In the genomic region with DNA sequence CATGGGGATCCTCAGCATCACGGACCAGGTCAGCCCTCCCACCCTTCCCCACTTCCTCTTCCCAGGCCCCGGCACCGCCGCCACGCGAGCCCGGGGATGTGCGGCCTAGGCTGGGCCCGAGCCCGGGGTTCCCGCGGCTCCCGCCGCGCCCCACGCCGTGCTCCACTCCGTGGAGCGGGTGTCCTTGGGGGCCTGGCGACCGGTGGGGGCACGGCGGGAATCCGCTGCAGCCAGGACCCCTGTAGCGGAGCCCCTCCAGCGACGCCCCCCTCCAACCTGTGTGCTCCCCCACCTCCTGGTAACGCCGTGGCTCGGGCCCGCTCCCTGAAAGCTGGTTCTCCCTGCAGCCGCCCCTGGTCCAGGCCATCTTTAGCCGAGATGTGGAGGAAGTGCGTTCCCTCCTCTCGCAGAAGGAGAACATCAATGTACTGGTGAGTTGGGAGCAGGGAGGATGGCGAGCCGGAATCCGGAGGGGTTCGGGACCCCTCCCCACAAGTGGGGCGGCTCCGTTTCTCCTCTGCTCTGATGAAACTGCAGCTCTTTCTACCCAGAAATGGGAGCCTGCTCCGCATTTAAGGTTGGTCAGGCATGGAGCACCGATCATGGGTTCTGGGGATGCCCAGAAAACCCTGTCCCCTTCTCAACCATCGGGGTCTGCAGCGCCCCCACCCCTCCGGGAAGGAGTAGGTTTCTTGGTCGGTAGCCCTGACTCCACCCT, we compare ENCODE assay signal across 8 mouse cellular contexts. TPM values are rescaled to one million over a fixed set of nuclear protein-coding genes. Genes with fewer than 3 reads are reported as not detected.
DNase-seq lines count a peak whose midpoint lies in the region; ATAC-seq and TF ChIP-seq lines count a peak whose summit lies in the region.

No protein-coding gene starts in this region.

- POLR2A ChIA-PET in Patski (lab: Charles Lee) = interaction anchor here (0.7 to 4.2 kb wide), 8 partner anchors 9 to 110 kb away, joined by 3 to 17 read pairs (median 4); a partner anchor contains a TSS

- WGBS in embryonic facial prominence, embryonic 13.5 days = under 1% methylated on average over 47 of the region's 47 CpGs
- 0% methylated on average over 23 of the region's 47 CpGs for WGBS in hindbrain, embryonic 14.5 days
- WGBS in lung, embryonic 14.5 days = under 1% methylated on average over 46 of the region's 47 CpGs

- no peaks in the 10 kb centered on the region for H3K9me3 ChIP-seq in embryonic facial prominence, embryonic 13.5 days
- H3K9me3 ChIP-seq in hindbrain, embryonic 14.5 days (ENCODE audit: control insufficient read depth, low read length) = no peaks in the 10 kb centered on the region
- H3K9me3 ChIP-seq in lung, embryonic 14.5 days (ENCODE audit: low read depth, low read length) = no peaks in the 10 kb centered on the region

- H3K4me3 ChIP-seq in left cerebral cortex, adult 2 months = peak overlapping the region; percentile 75
- peak overlapping the region; percentile 95 for H3K4me3 ChIP-seq in embryonic facial prominence, embryonic 13.5 days
- peak overlapping the region; percentile 92 for H3K4me3 ChIP-seq in hindbrain, embryonic 14.5 days (replicated peaks; ENCODE audit: low read length)
- peak overlapping the region; percentile 97 for H3K4me3 ChIP-seq in lung, embryonic 14.5 days (ENCODE audit: low read depth, low read length)

- DNase-seq in left cerebral cortex, adult 2 months (ENCODE audit: extremely low spot score in 1 of 2, low spot score in 2 of 2) = peak; percentile 42 to 53
- DNase-seq in left cerebral cortex, adult 11 months (ENCODE audit: low spot score) = no peak
- DNase-seq in Patski (ENCODE audit: low read depth, low spot score) = no peak
- peak; percentile 63 for DNase-seq in hindbrain, embryonic 14.5 days (ENCODE audit: low spot score)
- peak; percentile 74 for DNase-seq in lung, embryonic 14.5 days
- peak; percentile 64 for DNase-seq in retina, embryonic 14.5 days (ENCODE audit: low spot score)
- DNase-seq in layer of hippocampus, adult 9-10 months (ENCODE audit: low spot score) = no peak

- H3K4me1 ChIP-seq in embryonic facial prominence, embryonic 13.5 days = peaks cover 26% of the 10 kb centered on the region
- H3K4me1 ChIP-seq in hindbrain, embryonic 14.5 days (replicated peaks; ENCODE audit: control insufficient read depth, insufficient read depth, low read length) = peaks cover 24% of the 10 kb centered on the region
- no peaks in the 10 kb centered on the region for H3K4me1 ChIP-seq in lung, embryonic 14.5 days (ENCODE audit: insufficient read depth)

- ATAC-seq in Patski = peak; percentile 6
- ATAC-seq in embryonic facial prominence, embryonic 13.5 days (ENCODE audit: insufficient number of reproducible peaks, insufficient read depth, low FRiP score, low TSS enrichment, low read depth) = peak; percentile 68
- peak; percentile 69 for ATAC-seq in hindbrain, embryonic 14.5 days (ENCODE audit: low FRiP score)
- ATAC-seq in lung, embryonic 14.5 days (ENCODE audit: insufficient read depth) = peak; percentile 75

- peaks cover 42% of the 10 kb centered on the region for H3K36me3 ChIP-seq in embryonic facial prominence, embryonic 13.5 days
- peaks cover 42% of the 10 kb centered on the region for H3K36me3 ChIP-seq in hindbrain, embryonic 14.5 days (replicated peaks; ENCODE audit: control insufficient read depth, insufficient read depth)
- peaks cover 40% of the 10 kb centered on the region for H3K36me3 ChIP-seq in lung, embryonic 14.5 days (ENCODE audit: insufficient read depth)

- CTCF ChIA-PET in Patski (lab: Charles Lee) = interaction anchor here (1.1 to 1.8 kb wide), 8 partner anchors 9 to 158 kb away, joined by 3 to 8 read pairs (median 4); a partner anchor contains a TSS

- TF ChIP-seq CTCF in left cerebral cortex, adult 2 months (IDR thresholded peaks at IDR 0.05) = no peak
- TF ChIP-seq CTCF in Patski (IDR thresholded peaks at IDR 0.05) = no peak
- TF ChIP-seq CTCF in lung, embryonic 14.5 days (IDR thresholded peaks at IDR 0.05; ENCODE audit: low read depth) = peak; percentile 25

- intact Hi-C loops in left cerebral cortex, adult 2 months (cut with DNase I) = loop anchor here (2.0 kb wide), 1 partner anchor 81 kb away; a partner anchor contains a TSS

- no peaks in the 10 kb centered on the region for H3K27me3 ChIP-seq in Patski
- H3K27me3 ChIP-seq in embryonic facial prominence, embryonic 13.5 days = no peaks in the 10 kb centered on the region
- no peaks in the 10 kb centered on the region for H3K27me3 ChIP-seq in hindbrain, embryonic 14.5 days (ENCODE audit: control insufficient read depth, insufficient read depth, low read length)
- H3K27me3 ChIP-seq in lung, embryonic 14.5 days (ENCODE audit: insufficient read depth, low read length) = no peaks in the 10 kb centered on the region

- H3K4me2 ChIP-seq in embryonic facial prominence, embryonic 13.5 days = peak overlapping the region; percentile 81
- peak overlapping the region; percentile 71 for H3K4me2 ChIP-seq in hindbrain, embryonic 14.5 days (replicated peaks)
- peak overlapping the region; percentile 84 for H3K4me2 ChIP-seq in lung, embryonic 14.5 days

- H3K9ac ChIP-seq in embryonic facial prominence, embryonic 13.5 days = peak overlapping the region; percentile 99
- H3K9ac ChIP-seq in hindbrain, embryonic 14.5 days = peak overlapping the region; percentile 100
- peak overlapping the region; percentile 99 for H3K9ac ChIP-seq in lung, embryonic 14.5 days

- peak overlapping the region; percentile 92 for H3K27ac ChIP-seq in left cerebral cortex, adult 2 months
- H3K27ac ChIP-seq in embryonic facial prominence, embryonic 13.5 days = peak overlapping the region; percentile 97
- H3K27ac ChIP-seq in hindbrain, embryonic 14.5 days = peak overlapping the region; percentile 95
- peak overlapping the region; percentile 96 for H3K27ac ChIP-seq in lung, embryonic 14.5 days (ENCODE audit: low read depth)

- in situ Hi-C loops in Patski (cut with MboI; ENCODE audit: low pct_unique_long_range_greater_than_20kb) = no loop called here

RNA-seq across cellular contexts. Expression of a gene that starts 0.5 kb away (rescaled TPM):
- total RNA-seq in left cerebral cortex, adult 2 months (2021) = 10 to 100 TPM; 60.8 to 63.9 TPM
- 55.9 TPM for polyA plus RNA-seq in Patski (2021)
- 15.0 and 16.0 TPM in 2 replicates for polyA plus RNA-seq in embryonic facial prominence, embryonic 13.5 days (2015; fragmentation: Nextera tagmentation; extraction: Ambion mirVana)
- polyA plus RNA-seq in hindbrain, embryonic 14.5 days (2014; fragmentation: Nextera tagmentation; extraction: Ambion mirVana) = 13.0 and 15.4 TPM in 2 replicates
- 15.8 and 17.0 TPM in 2 replicates for polyA plus RNA-seq in lung, embryonic 14.5 days (2014; fragmentation: Nextera tagmentation; extraction: Ambion mirVana)

RNA-seq across cellular contexts. Expression of a gene that starts 8.6 kb away (rescaled TPM):
- total RNA-seq in left cerebral cortex, adult 2 months (2021) = 10 to 100 TPM; 53.0 to 54.6 TPM
- 34.5 TPM for polyA plus RNA-seq in Patski (2021)
- 13.1 and 16.2 TPM in 2 replicates for polyA plus RNA-seq in embryonic facial prominence, embryonic 13.5 days (2015; fragmentation: Nextera tagmentation; extraction: Ambion mirVana)
- 50.8 and 54.2 TPM in 2 replicates for polyA plus RNA-seq in hindbrain, embryonic 14.5 days (2014; fragmentation: Nextera tagmentation; extraction: Ambion mirVana)
- polyA plus RNA-seq in lung, embryonic 14.5 days (2014; fragmentation: Nextera tagmentation; extraction: Ambion mirVana) = 12.8 and 14.5 TPM in 2 replicates

RNA-seq across cellular contexts. Expression of a gene that starts 23.6 kb away (rescaled TPM):
- total RNA-seq in left cerebral cortex, adult 2 months (2021) = not detected
- 0.12 TPM for polyA plus RNA-seq in Patski (2021)
- 0.20 and 0.92 TPM in 2 replicates for polyA plus RNA-seq in embryonic facial prominence, embryonic 13.5 days (2015; fragmentation: Nextera tagmentation; extraction: Ambion mirVana)
- 0.22 TPM in 1 of 2 replicates, not detected in the other for polyA plus RNA-seq in hindbrain, embryonic 14.5 days (2014; fragmentation: Nextera tagmentation; extraction: Ambion mirVana)
- 0.18 TPM in 1 of 2 replicates, not detected in the other for polyA plus RNA-seq in lung, embryonic 14.5 days (2014; fragmentation: Nextera tagmentation; extraction: Ambion mirVana)

RNA-seq across cellular contexts. Expression of a gene that starts 33.9 kb away (rescaled TPM):
- total RNA-seq in left cerebral cortex, adult 2 months (2021) = 10 to 100 TPM; 87.0 to 91.1 TPM
- polyA plus RNA-seq in Patski (2021) = 85.0 TPM
- polyA plus RNA-seq in embryonic facial prominence, embryonic 13.5 days (2015; fragmentation: Nextera tagmentation; extraction: Ambion mirVana) = 72.3 and 73.0 TPM in 2 replicates
- polyA plus RNA-seq in hindbrain, embryonic 14.5 days (2014; fragmentation: Nextera tagmentation; extraction: Ambion mirVana) = 134 and 140 TPM in 2 replicates
- 77.1 and 83.1 TPM in 2 replicates for polyA plus RNA-seq in lung, embryonic 14.5 days (2014; fragmentation: Nextera tagmentation; extraction: Ambion mirVana)

RNA-seq across cellular contexts. Expression of a gene that starts 34.1 kb away (rescaled TPM):
- 10 to 100 TPM; 74.0 to 76.6 TPM for total RNA-seq in left cerebral cortex, adult 2 months (2021)
- polyA plus RNA-seq in Patski (2021) = 43.3 TPM
- polyA plus RNA-seq in embryonic facial prominence, embryonic 13.5 days (2015; fragmentation: Nextera tagmentation; extraction: Ambion mirVana) = 45.4 and 46.7 TPM in 2 replicates
- 70.9 and 83.7 TPM in 2 replicates for polyA plus RNA-seq in hindbrain, embryonic 14.5 days (2014; fragmentation: Nextera tagmentation; extraction: Ambion mirVana)
- polyA plus RNA-seq in lung, embryonic 14.5 days (2014; fragmentation: Nextera tagmentation; extraction: Ambion mirVana) = 32.8 and 33.5 TPM in 2 replicates

Comparison
In these comparisons a context has a peak if more than half of its experiments do, and no peak if none do; other contexts are left out.
1. DNase-seq: peak in left cerebral cortex, adult 2 months (2 of 2), hindbrain, embryonic 14.5 days (single experiment), lung, embryonic 14.5 days (single experiment) and retina, embryonic 14.5 days (single experiment); none in left cerebral cortex, adult 11 months (single experiment), Patski (single experiment) and layer of hippocampus, adult 9-10 months (single experiment).
2. ATAC-seq: peak in every context shown above with its lines; median percentile 75 in lung, embryonic 14.5 days; 69 in hindbrain, embryonic 14.5 days; 68 in embryonic facial prominence, embryonic 13.5 days; 6 in Patski.
3. Peak in every context shown above with its lines, with median percentiles within 50 percentile points of each other: H3K27ac ChIP-seq, H3K4me3 ChIP-seq, H3K4me2 ChIP-seq and H3K9ac ChIP-seq.